Mouse (Mus musculus): ENCODE measurements around the gene Plekha8. TPM values are rescaled to one million over a fixed set of nuclear protein-coding genes. Genes with fewer than 3 reads are reported as not detected.

Gene Plekha8
- polyA plus RNA-seq (2016; fragmentation: Nextera tagmentation; extraction: Ambion mirVana) = 20.1 and 21.2 TPM in 2 replicates

GRCm38 (mm10) chr6:54594469-54595329, at the start of gene Plekha8:
TSS of gene Plekha8 (plus strand) at chr6:54595111.
- peak within 1 kb of the TSS; percentile 80 for H3K27ac ChIP-seq
- peak within 1 kb of the TSS; percentile 80 for H3K4me2 ChIP-seq
- no peaks in the 10 kb centered on the region for H3K9me3 ChIP-seq
- under 1% methylated on average over 38 of the region's 49 CpGs for WGBS
- ATAC-seq (ENCODE audit: low FRiP score) = peak; percentile 93
- H3K9ac ChIP-seq = peak within 1 kb of the TSS; percentile 92
- H3K36me3 ChIP-seq (replicated peaks) = no peaks in the 10 kb centered on the region
- H3K27me3 ChIP-seq = no peaks in the 10 kb centered on the region
- H3K4me1 ChIP-seq = peaks cover 33% of the 10 kb centered on the region
- H3K4me3 ChIP-seq (replicated peaks) = peak within 1 kb of the TSS; percentile 90

DNA sequence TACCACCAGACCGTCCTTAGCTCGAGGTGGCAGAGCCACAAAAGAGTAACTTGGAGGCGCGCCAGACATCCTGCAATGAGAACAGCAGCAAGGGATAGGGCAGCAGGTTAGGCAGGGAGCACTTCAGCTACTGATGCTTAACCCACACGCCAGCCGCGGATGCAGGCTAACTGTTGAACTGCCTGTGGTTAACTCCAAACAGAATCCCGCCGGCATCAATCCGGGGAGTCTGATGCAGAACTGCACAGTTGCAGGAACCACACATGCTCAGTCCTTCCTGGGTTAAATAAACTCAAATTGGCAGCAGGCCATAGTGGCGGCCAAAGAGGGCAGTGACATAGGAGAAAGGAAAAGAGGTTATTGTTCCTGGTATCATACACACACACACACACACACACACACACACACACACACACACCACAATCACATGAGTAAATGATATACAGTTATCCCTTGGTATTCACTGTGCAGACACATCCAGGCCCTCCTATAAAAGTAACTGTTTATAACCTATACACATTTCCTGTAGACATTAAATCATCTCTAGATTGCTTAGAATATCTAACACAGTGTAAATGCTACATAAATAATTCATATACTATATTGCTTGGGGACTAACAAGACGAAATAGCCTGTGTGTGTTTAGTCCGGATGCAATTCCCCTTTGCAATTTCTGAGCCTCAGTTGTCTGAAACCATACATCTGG, 46.4 kb upstream of the Plekha8 start:
- Histone ChIP-seq H3K4me1 (peaks cover 44% of the 10 kb centered on the region), H3K9ac (no peak overlapping the region), H3K4me2 (no peak overlapping the region), H3K9me3 (no peaks in the 10 kb centered on the region), H3K36me3 (replicated peaks) (peaks cover 27% of the 10 kb centered on the region), H3K27ac (0 out of 2 replicates have a peak overlapping the region, but pooled peaks have one; percentile 26), H3K27me3 (no peaks in the 10 kb centered on the region), H3K4me3 (replicated peaks) (no peak overlapping the region)
- 71% methylated on average over 13 of the region's 13 CpGs for whole genome bisulfite sequencing
- no peak for ATAC-seq (ENCODE audit: low FRiP score)

DNA sequence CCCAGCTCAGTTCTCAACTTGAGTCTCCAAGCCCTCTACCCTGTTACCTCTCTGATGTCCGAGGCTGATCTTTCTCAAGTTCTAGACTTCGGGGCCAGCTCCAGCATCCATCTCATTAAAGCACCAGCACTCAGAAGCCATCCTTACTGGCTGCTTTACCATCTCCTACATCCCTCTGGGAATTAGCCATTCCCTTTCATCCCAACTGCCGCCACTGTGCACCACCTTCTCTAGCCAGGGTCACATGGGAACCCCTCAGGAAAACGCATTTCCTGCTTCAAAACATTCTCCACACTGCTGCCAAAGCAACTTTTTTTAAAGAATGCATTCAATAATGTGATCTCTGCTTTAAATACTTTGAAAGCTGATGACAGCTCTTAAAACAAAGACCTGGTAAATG, 45.6 kb upstream of the Plekha8 start:
- H3K9me3 ChIP-seq = no peaks in the 10 kb centered on the region
- no peaks in the 10 kb centered on the region for H3K27me3 ChIP-seq
- H3K4me1 ChIP-seq = peaks cover 53% of the 10 kb centered on the region
- WGBS = 59% methylated on average over 4 of the region's 4 CpGs
- H3K9ac ChIP-seq = no peak overlapping the region
- H3K27ac ChIP-seq = no peak overlapping the region
- no peak for ATAC-seq (ENCODE audit: low FRiP score)
- H3K4me2 ChIP-seq = no peak overlapping the region
- H3K36me3 ChIP-seq (replicated peaks) = peaks cover 20% of the 10 kb centered on the region
- H3K4me3 ChIP-seq (replicated peaks) = no peak overlapping the region

DNA sequence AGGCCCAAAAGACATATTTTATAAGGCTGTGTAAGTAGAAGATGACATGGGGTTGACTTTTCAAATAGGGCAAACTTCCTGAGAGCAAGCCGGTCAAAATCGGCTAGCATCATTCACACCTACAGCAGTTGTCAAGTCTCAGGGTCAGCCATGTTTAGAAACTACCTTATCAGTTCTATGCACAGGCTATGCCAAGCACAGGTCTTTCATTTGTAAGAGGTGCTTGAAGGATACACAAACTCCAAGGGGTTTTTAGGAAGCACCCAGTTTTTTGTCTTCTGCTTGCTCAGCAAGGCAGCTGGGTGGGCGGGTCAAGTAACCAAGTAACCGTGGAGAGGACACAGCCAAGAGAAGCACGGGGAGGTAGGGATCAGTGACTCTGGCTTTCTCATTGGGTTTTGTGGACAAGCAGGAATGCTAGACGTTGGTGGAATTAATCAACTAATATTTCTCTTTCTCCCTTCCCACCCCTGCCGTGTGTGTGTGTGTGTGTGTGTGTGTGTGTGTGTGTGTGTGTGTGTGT, 44.0 kb upstream of the Plekha8 start:
- H3K4me2 ChIP-seq = no peak overlapping the region
- H3K9me3 ChIP-seq = no peaks in the 10 kb centered on the region
- no peaks in the 10 kb centered on the region for H3K27me3 ChIP-seq
- no peak overlapping the region for H3K4me3 ChIP-seq (replicated peaks)
- no peak for ATAC-seq (ENCODE audit: low FRiP score)
- H3K9ac ChIP-seq = no peak overlapping the region
- peaks cover 8% of the 10 kb centered on the region for H3K36me3 ChIP-seq (replicated peaks)
- H3K4me1 ChIP-seq = peaks cover 68% of the 10 kb centered on the region
- H3K27ac ChIP-seq = no peak overlapping the region
- WGBS = 68% methylated on average over 7 of the region's 7 CpGs

DNA sequence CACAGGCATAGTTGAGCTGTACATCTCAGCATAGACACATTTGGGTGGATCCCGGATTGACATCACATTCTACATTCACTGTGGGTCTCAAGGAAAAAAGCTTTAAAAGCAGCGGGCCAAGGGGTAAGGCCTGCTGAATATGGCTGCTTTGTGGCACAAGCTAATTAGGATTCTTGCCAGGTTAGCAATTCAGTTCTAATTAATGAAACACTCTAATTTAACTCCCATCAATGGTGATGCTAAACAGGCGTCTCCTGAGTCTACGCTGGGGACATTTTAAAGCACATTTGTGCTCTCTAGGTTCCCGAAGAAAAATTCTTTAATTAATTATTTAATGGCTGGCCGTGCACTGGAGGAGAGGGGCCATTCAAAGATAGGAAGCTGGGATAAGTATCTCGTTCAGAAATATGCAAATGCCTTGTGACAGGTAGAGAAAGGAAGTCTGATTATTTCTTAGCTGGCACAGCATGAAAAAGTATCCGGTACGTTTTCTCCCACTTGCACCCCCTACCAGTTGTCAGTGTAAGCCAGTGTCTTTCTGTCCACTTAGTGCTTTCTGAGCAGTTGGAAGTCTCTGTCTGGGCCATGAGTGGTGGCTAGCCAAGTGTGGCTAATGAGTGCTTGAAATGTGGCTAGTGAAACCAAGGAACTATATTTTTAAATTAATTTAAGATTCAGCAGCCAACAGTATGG, 42.0 kb upstream of the Plekha8 start:
- no peak overlapping the region for H3K4me3 ChIP-seq (replicated peaks)
- 14% methylated on average over 9 of the region's 9 CpGs for WGBS

DNA sequence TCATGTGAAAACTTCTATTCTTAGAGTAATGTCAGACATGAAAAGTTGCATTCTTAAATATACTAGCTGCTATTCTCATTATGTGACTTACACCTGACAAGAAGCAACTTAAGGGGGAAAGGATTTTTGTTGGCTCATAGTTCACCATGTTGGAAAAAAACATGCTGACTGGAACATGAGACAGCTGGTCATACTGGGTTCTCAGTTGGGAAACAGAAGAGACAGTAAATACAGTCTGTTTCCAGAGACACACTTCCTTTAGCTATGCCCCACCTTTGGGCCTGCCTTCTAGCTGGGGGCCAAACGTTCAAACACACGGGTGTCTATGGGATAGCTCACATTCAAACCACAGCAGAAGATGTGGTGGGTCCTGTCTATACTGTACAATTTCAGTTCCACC, 41.3 kb upstream of the Plekha8 start:
- H3K9ac ChIP-seq = no peak overlapping the region
- H3K27me3 ChIP-seq = no peaks in the 10 kb centered on the region
- 32% methylated on average over 2 of the region's 2 CpGs for WGBS
- peaks cover 71% of the 10 kb centered on the region for H3K4me1 ChIP-seq
- no peaks in the 10 kb centered on the region for H3K9me3 ChIP-seq
- peak overlapping the region; percentile 85 for H3K27ac ChIP-seq
- ATAC-seq (ENCODE audit: low FRiP score) = no peak
- peak overlapping the region; percentile 15 for H3K4me2 ChIP-seq
- 0 out of 2 replicates have a peak, but pooled peaks cover 6% of the 10 kb centered on the region for H3K36me3 ChIP-seq (replicated peaks)
- no peak overlapping the region for H3K4me3 ChIP-seq (replicated peaks)

More for the DNA sequence above, 42.0 kb upstream of the Plekha8 start:
- peak; percentile 82 for ATAC-seq (ENCODE audit: low FRiP score)
- Histone ChIP-seq H3K4me1 (peaks cover 72% of the 10 kb centered on the region), H3K9ac (no peak overlapping the region), H3K27ac (peak overlapping the region; percentile 87), H3K27me3 (no peaks in the 10 kb centered on the region), H3K9me3 (no peaks in the 10 kb centered on the region), H3K36me3 (replicated peaks) (0 out of 2 replicates have a peak, but pooled peaks cover 4% of the 10 kb centered on the region), H3K4me2 (no peak overlapping the region)

- 6% methylated on average over 8 of the region's 8 CpGs for WGBS
- H3K4me2 ChIP-seq = peak overlapping the region; percentile 15
- H3K27ac ChIP-seq = peak overlapping the region; percentile 85
- no peak overlapping the region for H3K4me3 ChIP-seq (replicated peaks)
- H3K36me3 ChIP-seq (replicated peaks) = 0 out of 2 replicates have a peak, but pooled peaks cover 6% of the 10 kb centered on the region
- H3K4me1 ChIP-seq = peaks cover 66% of the 10 kb centered on the region
- ATAC-seq (ENCODE audit: low FRiP score) = peak; percentile 86
- H3K9ac ChIP-seq = no peak overlapping the region
- H3K9me3 ChIP-seq = no peaks in the 10 kb centered on the region
- H3K27me3 ChIP-seq = no peaks in the 10 kb centered on the region
Measured at GRCm38 (mm10) chr6:54554341-54555110, 40.4 kb upstream of the Plekha8 start.

GRCm38 (mm10) chr6:54555816-54556215, 39.1 kb upstream of the Plekha8 start:
- no peak for ATAC-seq (ENCODE audit: low FRiP score)
- no peak overlapping the region for H3K9ac ChIP-seq
- no peaks in the 10 kb centered on the region for H3K9me3 ChIP-seq
- H3K27me3 ChIP-seq = no peaks in the 10 kb centered on the region
- 0 out of 2 replicates have a peak, but pooled peaks cover 6% of the 10 kb centered on the region for H3K36me3 ChIP-seq (replicated peaks)
- H3K27ac ChIP-seq = peak overlapping the region; percentile 85
- peaks cover 64% of the 10 kb centered on the region for H3K4me1 ChIP-seq
- 41% methylated on average over 1 of the region's 1 CpGs for WGBS
- H3K4me3 ChIP-seq (replicated peaks) = no peak overlapping the region
- H3K4me2 ChIP-seq = no peak overlapping the region

- 92% methylated on average over 7 of the region's 7 CpGs for WGBS
- Histone ChIP-seq H3K9me3 (no peaks in the 10 kb centered on the region), H3K9ac (no peak overlapping the region), H3K4me3 (replicated peaks) (no peak overlapping the region), H3K27ac (no peak overlapping the region), H3K4me1 (peaks cover 52% of the 10 kb centered on the region), H3K27me3 (no peaks in the 10 kb centered on the region), H3K4me2 (no peak overlapping the region), H3K36me3 (replicated peaks) (0 out of 2 replicates have a peak, but pooled peaks cover 6% of the 10 kb centered on the region)
- no peak for ATAC-seq (ENCODE audit: low FRiP score)
Measured at GRCm38 (mm10) chr6:54557671-54558070, 37.2 kb upstream of the Plekha8 start.

DNA sequence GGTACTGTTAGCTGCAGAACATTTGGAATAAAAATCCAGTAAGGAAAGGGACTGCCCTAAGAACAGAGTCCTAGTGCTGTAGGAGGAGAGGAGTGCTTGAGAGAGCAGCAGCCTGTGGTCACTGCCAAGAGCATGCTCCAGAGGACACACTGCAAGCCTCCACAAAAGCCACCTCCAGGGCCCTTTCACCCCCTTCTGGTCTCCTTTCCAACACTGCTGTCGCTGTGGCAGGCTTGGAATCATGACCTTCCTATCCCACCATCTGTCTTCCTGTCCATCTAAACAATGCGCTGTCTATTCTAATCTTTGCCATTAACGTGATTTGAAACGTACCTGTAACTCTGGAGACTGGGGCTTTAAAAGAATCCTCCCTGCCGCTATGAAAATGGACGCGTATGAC, 36.4 kb upstream of the Plekha8 start:
- no peaks in the 10 kb centered on the region for H3K27me3 ChIP-seq
- ATAC-seq (ENCODE audit: low FRiP score) = no peak

More for the DNA sequence above, 36.4 kb upstream of the Plekha8 start:
- Histone ChIP-seq H3K4me3 (replicated peaks) (no peak overlapping the region), H3K9me3 (no peaks in the 10 kb centered on the region), H3K27ac (0 out of 2 replicates have a peak overlapping the region, but pooled peaks have one; percentile 13), H3K9ac (no peak overlapping the region), H3K36me3 (replicated peaks) (0 out of 2 replicates have a peak, but pooled peaks cover 6% of the 10 kb centered on the region), H3K4me1 (peaks cover 53% of the 10 kb centered on the region), H3K4me2 (no peak overlapping the region)
- WGBS = 76% methylated on average over 7 of the region's 7 CpGs

Measured in forebrain, embryonic 12.5 days (tissue).